Mouse (Mus musculus) intestine, embryonic 15.5 days (tissue): ENCODE results near the gene Gne. TPM values are rescaled to one million over a fixed set of nuclear protein-coding genes. Genes with fewer than 3 reads are reported as not detected.

Source experiments
- polyA plus RNA-seq: library from polyadenylated mRNA; unstranded; fragments of >200 nt; fragmentation: Nextera tagmentation; extraction: Ambion mirVana; gene quantifications from 2 replicates; pipeline ENCODE4 v1.2.1, GENCODE M21; 2015

Gene Gne
- polyA plus RNA-seq, 1 experiment from 2014 or later, result 47.0 TPM

Other genes with a start within 250 kb of the Gne start
- gene Olfr157, start 244.0 kb downstream of the Gne start, polyA plus RNA-seq, result not detected in 2 replicates
- not detected in 2 replicates for gene Olfr155, start 232.6 kb downstream of the Gne start, polyA plus RNA-seq
- gene Reck, start 208.6 kb downstream of the Gne start, polyA plus RNA-seq, result 16.4 and 17.0 TPM in 2 replicates
- 85.4 and 88.7 TPM in 2 replicates for gene Glipr2, start 126.8 kb downstream of the Gne start, polyA plus RNA-seq
- gene Ccin, start 100.7 kb downstream of the Gne start, polyA plus RNA-seq, result not detected in 2 replicates
- 260 and 272 TPM in 2 replicates for gene Clta, start 79.7 kb downstream of the Gne start, polyA plus RNA-seq
- gene Rnf38, start 149.6 kb upstream of the Gne start, polyA plus RNA-seq, result 12.6 and 14.6 TPM in 2 replicates
- gene Melk, start 216.7 kb upstream of the Gne start, polyA plus RNA-seq, result 37.0 and 42.9 TPM in 2 replicates